Mouse (Mus musculus): Measurements from ENCODE around the gene Dnajb9. TPM values are rescaled to one million over a fixed set of nuclear protein-coding genes. Genes with fewer than 3 reads are reported as not detected.

Dnajb9 gene
- total and polyA plus RNA-seq, 3 experiments, result 1.7 to 3.1 TPM; not detected in 1

DNA sequence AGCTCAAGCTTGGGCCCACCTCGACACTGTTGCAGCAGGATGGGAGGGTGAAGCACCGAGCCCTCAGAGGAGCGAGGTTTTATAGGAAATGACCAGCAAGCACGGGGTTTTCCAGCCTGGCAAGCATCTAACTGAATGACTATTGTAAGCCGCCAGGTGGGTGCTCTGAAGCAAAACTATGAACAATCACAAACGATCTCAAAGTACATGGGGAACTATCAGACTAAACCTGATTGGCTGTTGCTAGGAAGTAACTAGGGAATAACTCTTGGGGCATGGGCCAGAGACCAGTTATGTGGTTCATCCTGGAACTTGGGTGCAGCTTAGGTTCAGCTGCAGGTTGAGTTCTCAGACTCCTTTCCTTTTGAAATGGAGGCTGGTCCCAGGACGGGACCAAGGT lies 31.0 kb upstream of the Dnajb9 start:
- DNase-seq (ENCODE audit: low read depth, low spot score), result no peak
- H3K27me3 ChIP-seq (ENCODE audit: control insufficient read depth in 1 of 2, insufficient read depth in 2 of 2, low read length in 2 of 2), result no peaks in the 10 kb centered on the region; a peak in 1 of 4 replicates
- H3K9ac ChIP-seq (ENCODE audit: control insufficient read depth, low read depth, low read length, poor library complexity, severe bottlenecking), result no peak overlapping the region
- H3K79me2 ChIP-seq (ENCODE audit: control insufficient read depth, insufficient read depth, low read length, poor library complexity), result no peaks in the 10 kb centered on the region
- no peak overlapping the region for H3K4me3 ChIP-seq (ENCODE audit: control insufficient read depth in 1 of 2, insufficient read depth in 1 of 2, low read depth in 2 of 2, low read length in 2 of 2)
- H3K27ac ChIP-seq (ENCODE audit: control insufficient read depth, low read depth, low read length), result no peak overlapping the region
- no peaks in the 10 kb centered on the region for H3K9me3 ChIP-seq (replicated peaks; ENCODE audit: insufficient read depth, low read length)
- H3K36me3 ChIP-seq (ENCODE audit: control insufficient read depth in 1 of 2, insufficient read depth in 2 of 2, low read length in 2 of 2), result no peaks in the 10 kb centered on the region
- no peak for TF ChIP-seq TBP (IDR thresholded peaks at IDR 0.05; ENCODE audit: low read depth, low read length)
- no peaks in the 10 kb centered on the region for H3K4me1 ChIP-seq (ENCODE audit: control insufficient read depth in 1 of 2, insufficient read depth in 2 of 2, low read length in 2 of 2)

DNA sequence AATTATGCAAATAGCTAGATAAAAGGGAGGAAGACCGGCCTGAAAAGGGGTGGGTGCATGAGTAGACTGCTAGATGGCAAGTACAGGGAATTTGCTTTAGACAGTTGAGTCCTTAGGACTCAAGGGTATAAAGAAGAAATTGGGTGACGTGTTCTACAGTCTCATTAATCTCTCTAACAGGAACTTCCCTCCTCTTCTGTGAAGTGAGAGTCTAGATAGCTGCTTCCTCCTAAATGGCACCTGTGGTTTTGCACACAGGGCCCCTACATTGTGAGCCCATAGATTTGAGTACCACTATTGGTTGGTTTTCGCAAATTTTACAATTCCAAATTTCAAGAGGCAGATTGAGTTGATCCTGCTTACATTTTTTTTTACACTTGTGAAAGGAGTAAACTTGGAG lies 14.5 kb upstream of the Dnajb9 start:
- Histone ChIP-seq H3K36me3 (ENCODE audit: control insufficient read depth in 1 of 2, insufficient read depth in 2 of 2, low read length in 2 of 2) (peaks cover 0 to 5% of the 10 kb centered on the region in 2 experiments; a peak in 1 of 4 replicates), H3K4me1 (ENCODE audit: control insufficient read depth in 1 of 2, insufficient read depth in 2 of 2, low read length in 2 of 2) (no peaks in the 10 kb centered on the region), H3K27me3 (ENCODE audit: control insufficient read depth in 1 of 2, insufficient read depth in 2 of 2, low read length in 2 of 2) (no peaks in the 10 kb centered on the region), H3K9ac (ENCODE audit: control insufficient read depth, low read depth, low read length, poor library complexity, severe bottlenecking) (no peak overlapping the region), H3K79me2 (ENCODE audit: control insufficient read depth, insufficient read depth, low read length, poor library complexity) (no peaks in the 10 kb centered on the region), H3K4me3 (ENCODE audit: control insufficient read depth in 1 of 2, insufficient read depth in 1 of 2, low read depth in 2 of 2, low read length in 2 of 2) (no peak overlapping the region), H3K27ac (ENCODE audit: control insufficient read depth, low read depth, low read length) (no peak overlapping the region), H3K9me3 (replicated peaks; ENCODE audit: insufficient read depth, low read length) (no peaks in the 10 kb centered on the region)
- TF ChIP-seq TCF12 (IDR thresholded peaks at IDR 0.05; ENCODE audit: low read depth, low read length), result no peak
- no peak for TF ChIP-seq USF2 (IDR thresholded peaks at IDR 0.05; ENCODE audit: borderline replicate concordance in 1 of 2, insufficient read depth in 1 of 2, low read depth in 1 of 2, low read length in 2 of 2)
- 0 out of 4 replicates have a peak, but pooled peaks of 1 of the 2 experiments have one; percentile 25 for TF ChIP-seq EP300 (IDR thresholded peaks at IDR 0.05; ENCODE audit: low read depth in 1 of 2, low read length in 2 of 2)
- TF ChIP-seq MEF2A (IDR thresholded peaks at IDR 0.05; ENCODE audit: extremely low read depth, insufficient replicate concordance, low read depth, low read length, poor library complexity, severe bottlenecking), result no peak
- TF ChIP-seq ETS1 (IDR thresholded peaks at IDR 0.05; ENCODE audit: low read depth, low read length), result no peak
- no peak for TF ChIP-seq BHLHE40 (IDR thresholded peaks at IDR 0.05; ENCODE audit: borderline replicate concordance, low read depth, low read length)
- DNase-seq (ENCODE audit: low read depth, low spot score), result peak; percentile 47

DNA sequence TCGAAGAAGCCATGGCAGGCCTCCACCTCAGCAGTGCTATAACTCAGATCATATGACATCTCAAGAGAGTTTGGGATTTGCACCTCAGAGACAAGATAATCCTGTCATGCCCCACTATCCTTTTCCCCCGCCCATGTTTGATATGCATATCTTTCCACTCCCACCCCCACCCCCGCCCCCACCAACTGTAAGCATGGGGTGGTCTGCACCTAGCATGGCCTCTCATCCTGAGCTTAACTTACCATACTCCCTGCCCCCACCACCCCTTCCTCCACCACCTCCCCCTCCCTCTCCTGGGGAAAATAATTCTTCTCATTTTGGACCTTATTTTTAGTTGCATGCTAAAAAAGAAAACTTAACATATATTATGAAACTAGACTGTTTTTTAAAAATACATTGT lies 12.9 kb upstream of the Dnajb9 start:
- Histone ChIP-seq H3K4me3 (ENCODE audit: control insufficient read depth in 1 of 2, insufficient read depth in 1 of 2, low read depth in 2 of 2, low read length in 2 of 2) (no peak overlapping the region), H3K79me2 (ENCODE audit: control insufficient read depth, insufficient read depth, low read length, poor library complexity) (no peaks in the 10 kb centered on the region), H3K27me3 (ENCODE audit: control insufficient read depth in 1 of 2, insufficient read depth in 2 of 2, low read length in 2 of 2) (no peaks in the 10 kb centered on the region), H3K9me3 (replicated peaks; ENCODE audit: insufficient read depth, low read length) (no peaks in the 10 kb centered on the region), H3K4me1 (ENCODE audit: control insufficient read depth in 1 of 2, insufficient read depth in 2 of 2, low read length in 2 of 2) (no peaks in the 10 kb centered on the region), H3K36me3 (ENCODE audit: control insufficient read depth in 1 of 2, insufficient read depth in 2 of 2, low read length in 2 of 2) (peaks cover 0 to 5% of the 10 kb centered on the region in 2 experiments; a peak in 1 of 4 replicates), H3K9ac (ENCODE audit: control insufficient read depth, low read depth, low read length, poor library complexity, severe bottlenecking) (no peak overlapping the region), H3K27ac (ENCODE audit: control insufficient read depth, low read depth, low read length) (no peak overlapping the region)
- DNase-seq (ENCODE audit: low read depth, low spot score), result no peak
- no peak for TF ChIP-seq MAZ (IDR thresholded peaks at IDR 0.05; ENCODE audit: low read depth, low read length)
- no peak for TF ChIP-seq GATA1 (IDR thresholded peaks at IDR 0.05; ENCODE audit: low read depth, low read length)

All from MEL (cell line).